In genomic region chr9:50855780-50856179, GRCm38 (mm10) we compare ENCODE assay signal across 8 mouse cellular contexts. TPM values are rescaled to one million over a fixed set of nuclear protein-coding genes. Genes with fewer than 3 reads are reported as not detected.
A peak's percentile ranks its signal among the peaks of the same experiment; 100 is the strongest.
DNase-seq lines count a peak whose midpoint lies in the region; ATAC-seq and TF ChIP-seq lines count a peak whose summit lies in the region.

No protein-coding gene starts in this region.

- 90% methylated on average over 5 of the region's 5 CpGs for WGBS in liver, adult 2 months
- WGBS in forebrain, embryonic 10.5 days, result 64% methylated on average over 5 of the region's 5 CpGs
- 68% methylated on average over 5 of the region's 5 CpGs for WGBS in limb, embryonic 10.5 days
- 63% methylated on average over 5 of the region's 5 CpGs for WGBS in neural tube, embryonic 14.5 days

- intact Hi-C loops in left cerebral cortex, postnatal 10 days (cut with DNase I), result loop anchor here (2.0 to 10.0 kb wide), 2 partner anchors 153 to 439 kb away; partner anchors contain the start of gene Sik2

- H3K27ac ChIP-seq in liver, adult 2 months (replicated peaks; ENCODE audit: insufficient read depth, low read depth, low read length), result 0 out of 2 replicates have a peak overlapping the region, but pooled peaks have one; percentile 27
- H3K27ac ChIP-seq in forebrain, embryonic 10.5 days, result peak overlapping the region; percentile 97
- peak overlapping the region; percentile 97 for H3K27ac ChIP-seq in limb, embryonic 10.5 days
- no peak overlapping the region; the same call in 1 of the 2 replicates for H3K27ac ChIP-seq in neural tube, embryonic 14.5 days (ENCODE audit: low read depth, low read length)

- no peak for ATAC-seq in neural tube, embryonic 14.5 days (ENCODE audit: low read depth)

- TF ChIP-seq CTCF in liver, adult 2 months (IDR thresholded peaks at IDR 0.05; ENCODE audit: low read depth, low read length), result no peak

- no peaks in the 10 kb centered on the region for H3K9me3 ChIP-seq in forebrain, embryonic 10.5 days
- H3K9me3 ChIP-seq in limb, embryonic 10.5 days (replicated peaks), result no peaks in the 10 kb centered on the region
- H3K9me3 ChIP-seq in neural tube, embryonic 14.5 days (ENCODE audit: control insufficient read depth, low read length), result no peaks in the 10 kb centered on the region

- no peak overlapping the region for H3K4me3 ChIP-seq in liver, adult 2 months (ENCODE audit: insufficient read depth, low read depth, low read length)
- H3K4me3 ChIP-seq in forebrain, embryonic 10.5 days, result peak overlapping the region; percentile 98; the same call in 1 of the 2 replicates
- peak overlapping the region; percentile 99 for H3K4me3 ChIP-seq in limb, embryonic 10.5 days
- H3K4me3 ChIP-seq in neural tube, embryonic 14.5 days (ENCODE audit: low read depth, low read length), result no peak overlapping the region

- H3K27me3 ChIP-seq in liver, adult 2 months (ENCODE audit: control insufficient read depth, insufficient read depth, low read length), result no peaks in the 10 kb centered on the region
- no peaks in the 10 kb centered on the region for H3K27me3 ChIP-seq in forebrain, embryonic 10.5 days (ENCODE audit: poor library complexity, severe bottlenecking)
- H3K27me3 ChIP-seq in limb, embryonic 10.5 days (ENCODE audit: low read depth, poor library complexity, severe bottlenecking), result no peaks in the 10 kb centered on the region
- H3K27me3 ChIP-seq in neural tube, embryonic 14.5 days (ENCODE audit: control insufficient read depth, insufficient read depth, low read length), result no peaks in the 10 kb centered on the region

- H3K4me1 ChIP-seq in liver, adult 2 months (ENCODE audit: control insufficient read depth, insufficient read depth, low read length), result no peaks in the 10 kb centered on the region
- H3K4me1 ChIP-seq in forebrain, embryonic 10.5 days, result peaks cover 37% of the 10 kb centered on the region
- H3K4me1 ChIP-seq in limb, embryonic 10.5 days, result peaks cover 37% of the 10 kb centered on the region
- peaks cover 3% of the 10 kb centered on the region; the same call in 1 of the 2 replicates for H3K4me1 ChIP-seq in neural tube, embryonic 14.5 days (ENCODE audit: control insufficient read depth, insufficient read depth, low read length)

- peaks cover 5% of the 10 kb centered on the region; the same call in 1 of the 2 replicates for H3K79me2 ChIP-seq in liver, adult 2 months (ENCODE audit: control insufficient read depth, insufficient read depth, low read length)

- peak overlapping the region; percentile 77 for H3K4me2 ChIP-seq in neural tube, embryonic 14.5 days (ENCODE audit: low read depth, low read length)

- no peak for DNase-seq in liver, adult 2 months (ENCODE audit: extremely low read depth, low read depth, low spot score)
- DNase-seq in liver, result no peak
- no peak for DNase-seq in forebrain, embryonic 10.5 days (ENCODE audit: extremely low spot score, low spot score)
- DNase-seq in limb, embryonic 10.5 days (ENCODE audit: low spot score), result no peak
- DNase-seq in thymus, postnatal 36 days, result no peak
- DNase-seq in spleen, postnatal 14 days (ENCODE audit: low spot score in 2 of 2), result no peak
- DNase-seq in left cerebral cortex, postnatal 10 days (ENCODE audit: extremely low spot score in 1 of 2, low spot score in 2 of 2), result no peak

- no peak for TF ChIP-seq POLR2A in liver, adult 2 months (IDR thresholded peaks at IDR 0.05; ENCODE audit: extremely low read depth, insufficient read depth, low read length)

- peaks cover 3% of the 10 kb centered on the region for H3K36me3 ChIP-seq in liver, adult 2 months (ENCODE audit: control insufficient read depth, insufficient read depth, low read length)
- H3K36me3 ChIP-seq in forebrain, embryonic 10.5 days (replicated peaks), result peaks cover 23% of the 10 kb centered on the region
- H3K36me3 ChIP-seq in limb, embryonic 10.5 days, result peaks cover 22% of the 10 kb centered on the region
- H3K36me3 ChIP-seq in neural tube, embryonic 14.5 days (ENCODE audit: control insufficient read depth, insufficient read depth, low read length), result no peaks in the 10 kb centered on the region

- H3K9ac ChIP-seq in liver, adult 2 months (ENCODE audit: low read depth, low read length), result no peak overlapping the region
- no peak overlapping the region for H3K9ac ChIP-seq in neural tube, embryonic 14.5 days (replicated peaks; ENCODE audit: low read depth, low read length)

RNA-seq across cellular contexts. Expression of gene Ppp2r1b, which starts 10.7 kb away (rescaled TPM):
- total RNA-seq in liver, adult 2 months (2014; rRNA removed), result 10.3 and 10.8 TPM in 2 replicates
- 5.2 and 6.5 TPM in 2 replicates for polyA plus RNA-seq in liver, adult 2 months (2012; rRNA removed)
- 170 and 171 TPM in 2 replicates for polyA plus RNA-seq in forebrain, embryonic 10.5 days (2016; fragmentation: Nextera tagmentation; extraction: Ambion mirVana)
- 159 and 177 TPM in 2 replicates for polyA plus RNA-seq in limb, embryonic 10.5 days (2016; fragmentation: Nextera tagmentation; extraction: Ambion mirVana)
- 44.1 and 53.8 TPM in 2 replicates for polyA plus RNA-seq in neural tube, embryonic 14.5 days (2014; fragmentation: Nextera tagmentation; extraction: Ambion mirVana)
- total RNA-seq in left cerebral cortex, postnatal 10 days (2021), result 10 to 100 TPM; 21.1 to 23.2 TPM

Comparison
In these comparisons a context has a peak if more than half of its experiments do, and no peak if none do; other contexts are left out.
1. H3K4me3 ChIP-seq: peak in forebrain, embryonic 10.5 days (single experiment) and limb, embryonic 10.5 days (single experiment); none in liver, adult 2 months (single experiment) and neural tube, embryonic 14.5 days (single experiment).